Mouse (Mus musculus): ENCODE data around the gene Thg1l. TPM values are rescaled to one million over a fixed set of nuclear protein-coding genes. Genes with fewer than 3 reads are reported as not detected.

Thg1l gene
- total RNA-seq, 4 experiments from 2014 or later = 2.2 to 3.7 (median 2.6) TPM

- no peak for DNase-seq (ENCODE audit: low spot score in 2 of 2)
Observed at GRCm38 (mm10) chr11:45927456-45927855, 27.8 kb downstream of the Thg1l start.

GRCm38 (mm10) chr11:45926640-45927082 is 28.6 kb downstream of the Thg1l start:
- peak; percentile 52 to 58 for DNase-seq (ENCODE audit: low spot score in 2 of 2)

GRCm38 (mm10) chr11:45925436-45925835 is 29.9 kb downstream of the Thg1l start:
- DNase-seq (ENCODE audit: low spot score in 2 of 2) = no peak

- DNase-seq (ENCODE audit: low spot score in 2 of 2) = no peak
Observed at GRCm38 (mm10) chr11:45921480-45921898, 33.8 kb downstream of the Thg1l start.

- no peak for DNase-seq (ENCODE audit: low spot score in 2 of 2)
Observed at GRCm38 (mm10) chr11:45921026-45921425, 34.3 kb downstream of the Thg1l start.

- no peak for DNase-seq (ENCODE audit: low spot score in 2 of 2)
Observed at GRCm38 (mm10) chr11:45918836-45919235, 36.5 kb downstream of the Thg1l start.

GRCm38 (mm10) chr11:45918018-45918417 is 37.3 kb downstream of the Thg1l start:
- no peak for DNase-seq (ENCODE audit: low spot score in 2 of 2)

- DNase-seq (ENCODE audit: low spot score in 2 of 2) = no peak
Observed at GRCm38 (mm10) chr11:45916196-45916595, 39.1 kb downstream of the Thg1l start.

- DNase-seq (ENCODE audit: low spot score in 2 of 2) = no peak
Observed at GRCm38 (mm10) chr11:45910701-45911100, 44.6 kb downstream of the Thg1l start.

GRCm38 (mm10) chr11:45908894-45909293 is 46.4 kb downstream of the Thg1l start:
- DNase-seq (ENCODE audit: low spot score in 2 of 2) = no peak

GRCm38 (mm10) chr11:45908070-45908469 is 47.2 kb downstream of the Thg1l start:
- no peak for DNase-seq (ENCODE audit: low spot score in 2 of 2)

GRCm38 (mm10) chr11:45907301-45907700 is 48.0 kb downstream of the Thg1l start:
- no peak for DNase-seq (ENCODE audit: low spot score in 2 of 2)

GRCm38 (mm10) chr11:45906109-45906786 is 49.0 kb downstream of the Thg1l start:
- no peak for DNase-seq (ENCODE audit: low spot score in 2 of 2)

GRCm38 (mm10) chr11:45900233-45901015 is 54.9 kb downstream of the Thg1l start:
- no peak for DNase-seq (ENCODE audit: low spot score in 2 of 2)

GRCm38 (mm10) chr11:45897392-45897791 is 57.9 kb downstream of the Thg1l start:
- no peak for DNase-seq (ENCODE audit: low spot score in 2 of 2)

Other genes starting within 250 kb of the Thg1l start
- gene Clint1, start 103.4 kb downstream of the Thg1l start, total RNA-seq (2022) = 10 to 100 TPM; 42.1 to 48.3 (median 46.0) TPM
- 1 to 10 TPM; 1.5 to 3.1 (median 1.8) TPM for gene Lsm11, start 10.6 kb downstream of the Thg1l start, total RNA-seq (2022)
- gene Sox30, start 24.8 kb upstream of the Thg1l start, total RNA-seq (2022) = not detected
- gene Gm12166, start 96.8 kb upstream of the Thg1l start, total RNA-seq (2022) = 1 to 10 TPM in 2 of 4 experiments, under 1 TPM in 1, not detected in 1; 0.86 to 1.9 (median 1.2) TPM
- gene Adam19, start 100.5 kb upstream of the Thg1l start, total RNA-seq (2022) = 1 to 10 TPM; 1.5 to 2.8 (median 2.2) TPM
- not detected for gene Nipal4, start 211.0 kb upstream of the Thg1l start, total RNA-seq (2022)